Mouse (Mus musculus) ES-E14 (cell line): Measurements from ENCODE around the gene Cacng2. TPM values are rescaled to one million over a fixed set of nuclear protein-coding genes. Genes with fewer than 3 reads are reported as not detected.

Source experiments
- DNase-seq: peaks from one replicate; pipeline ENCODE4 v3.0.0-alpha.2; 2013; ENCODE audit warnings: low read depth, low spot score
- H3K27ac ChIP-seq: 2 replicates; pipeline ENCODE4 v1.5.1; 2012; ENCODE audit warnings: low read depth, mild to moderate bottlenecking, low read length, moderate library complexity, mixed read lengths; ENCODE audit not compliant: poor library complexity, insufficient read depth, severe bottlenecking
- H3K36me3 ChIP-seq: 2 replicates; pipeline ENCODE4 v1.6.1; 2012; ENCODE audit warnings: mild to moderate bottlenecking, low read length, moderate library complexity, mixed read lengths; ENCODE audit not compliant: control insufficient read depth, poor library complexity, insufficient read depth, severe bottlenecking
- H3K4me1 ChIP-seq, 2 experiments: fragments of 150-350 bp in 1 of 2; sonication (generic) in 1 of 2; 2 replicates each; pipeline ENCODE4 v1.6.1; 2012; ENCODE audit warnings: low read length in 2 of 2, mild to moderate bottlenecking in 1 of 2, mixed read lengths in 1 of 2; ENCODE audit not compliant: control insufficient read depth in 2 of 2, insufficient read depth in 2 of 2, poor library complexity in 1 of 2
- H3K4me3 ChIP-seq, 2 experiments: fragments of 150-350 bp in 1 of 2; sonication (generic) in 1 of 2; 2 replicates each; pipeline ENCODE4 v1.5.1; 2012; ENCODE audit warnings: low read length in 2 of 2, low read depth in 1 of 2, mild to moderate bottlenecking in 1 of 2, mixed read lengths in 1 of 2; ENCODE audit not compliant: insufficient read depth in 1 of 2, poor library complexity in 1 of 2, severe bottlenecking in 1 of 2
- H3K9ac ChIP-seq: 2 replicates; pipeline ENCODE4 v1.6.1; 2012; ENCODE audit warnings: low read depth, mild to moderate bottlenecking, low read length, mixed read lengths; ENCODE audit not compliant: poor library complexity, insufficient read depth, severe bottlenecking
- H3K9me3 ChIP-seq: fragments of 150-350 bp; sonication (generic); 2 replicates; pipeline ENCODE4 v1.6.1; 2012; ENCODE audit warnings: low read depth, mild to moderate bottlenecking, low read length; ENCODE audit not compliant: control insufficient read depth, insufficient read depth
- CHD2 ChIP-seq: IDR thresholded peaks from 2 replicates; pipeline ENCODE4 v1.6.1; 2014; ENCODE audit warnings: mild to moderate bottlenecking, low read depth, low read length, inconsistent platforms
- HCFC1 ChIP-seq: IDR thresholded peaks from 2 replicates; pipeline ENCODE4 v1.6.1; 2012; ENCODE audit warnings: low read length, inconsistent platforms, borderline replicate concordance; ENCODE audit not compliant: insufficient read depth
- MAFK ChIP-seq: IDR thresholded peaks from 2 replicates; pipeline ENCODE4 v1.6.1; 2014; ENCODE audit warnings: mild to moderate bottlenecking, low read depth, low read length, inconsistent platforms; ENCODE audit not compliant: insufficient read depth
- ZC3H11A ChIP-seq: IDR thresholded peaks from 2 replicates; pipeline ENCODE4 v1.6.1; 2012; ENCODE audit warnings: low read depth, mild to moderate bottlenecking, inconsistent platforms, low read length, borderline replicate concordance
- ZNF384 ChIP-seq: IDR thresholded peaks from 2 replicates; pipeline ENCODE4 v1.6.1; 2012; ENCODE audit warnings: low read depth, low read length, inconsistent platforms
- in situ Hi-C, 2 experiments: fragments of 600-800 bp; cut with MboI; formaldehyde crosslinking; loops; one replicate each; pipeline ENCODE4 v1.15.1; 2025; ENCODE audit warnings: low sequenced_read_pairs in 2 of 2, inconsistent platforms in 1 of 2; ENCODE audit not compliant: unreplicated experiment in 2 of 2
- total RNA-seq: library from RNA; depleted of rRNA; stranded (reverse); fragments of 300-350 nt; gene quantifications from 2 replicates; pipeline ENCODE4 v1.2.3, GENCODE M21; 2012

The Cacng2 gene
- total RNA-seq, 1 experiment = not detected

DNA sequence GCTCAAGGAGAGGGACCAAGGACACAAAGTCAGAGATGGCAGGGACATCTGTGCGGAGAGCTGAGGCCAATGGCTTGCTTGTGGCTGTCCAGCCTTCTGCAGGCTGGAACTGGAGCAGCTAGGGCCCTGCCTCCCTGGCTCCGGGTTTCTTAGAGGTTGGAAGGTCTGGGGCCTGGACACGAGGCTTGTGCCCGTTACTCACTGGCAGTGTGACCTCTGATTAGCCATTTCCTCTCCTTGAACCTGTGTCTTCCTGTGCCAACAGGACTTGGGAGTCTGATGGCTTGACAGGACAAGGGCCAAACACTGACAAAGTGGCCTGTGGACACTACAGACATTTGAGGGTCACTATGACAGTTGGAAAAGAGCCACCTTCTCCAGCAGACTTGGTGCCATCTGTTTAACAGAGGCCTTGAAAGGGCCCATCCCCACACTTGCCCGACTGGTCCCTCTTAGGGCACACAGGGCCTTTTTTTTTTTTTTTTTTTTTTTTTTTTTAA lies 138.6 kb downstream of the Cacng2 start:
- in situ Hi-C loops = no loop called here
- no peak for DNase-seq
- H3K4me3 ChIP-seq = no peak overlapping the region
- TF ChIP-seq ZC3H11A (no peak), MAFK (no peak), CHD2 (no peak), ZNF384 (no peak), HCFC1 (no peak)
- H3K9me3 ChIP-seq = no peaks in the 10 kb centered on the region
- H3K9ac ChIP-seq = no peak overlapping the region
- no peaks in the 10 kb centered on the region for H3K4me1 ChIP-seq
- H3K27ac ChIP-seq = no peak overlapping the region
- no peaks in the 10 kb centered on the region for H3K36me3 ChIP-seq

GRCm38 (mm10) chr15:77979427-77979865 lies 140.4 kb downstream of the Cacng2 start:
- no peak overlapping the region for H3K27ac ChIP-seq
- H3K9me3 ChIP-seq = no peaks in the 10 kb centered on the region
- DNase-seq = no peak
- H3K4me3 ChIP-seq = no peak overlapping the region
- TF ChIP-seq HCFC1 = no peak
- no peak for TF ChIP-seq ZNF384
- TF ChIP-seq MAFK = no peak
- no peak for TF ChIP-seq ZC3H11A
- no peak for TF ChIP-seq CHD2
- no peaks in the 10 kb centered on the region for H3K4me1 ChIP-seq
- in situ Hi-C loops = no loop called here
- H3K9ac ChIP-seq = no peak overlapping the region
- H3K36me3 ChIP-seq = no peaks in the 10 kb centered on the region

DNA sequence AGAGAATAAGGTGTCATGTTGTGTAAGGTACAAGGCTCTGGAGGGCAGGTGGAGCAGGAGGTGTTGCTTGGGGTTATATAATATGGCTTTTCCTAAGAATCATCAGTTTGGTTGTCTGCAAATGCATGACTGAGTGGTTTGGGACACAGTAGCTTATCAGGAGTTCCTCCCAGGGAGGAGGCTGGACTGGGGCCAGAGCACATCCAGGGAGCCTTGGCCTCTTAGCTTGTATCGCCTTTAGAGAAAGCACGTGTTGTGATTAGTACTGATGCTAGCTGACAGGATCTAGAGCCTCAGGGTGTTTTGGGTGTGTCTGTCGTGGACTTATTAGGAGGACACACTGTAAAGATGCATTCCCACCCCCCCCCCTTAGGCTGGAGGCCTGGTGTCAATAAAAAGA lies 142.2 kb downstream of the Cacng2 start:
- in situ Hi-C loops = no loop called here
- DNase-seq = no peak
- no peak for TF ChIP-seq MAFK
- TF ChIP-seq CHD2 = no peak
- no peak for TF ChIP-seq ZNF384
- TF ChIP-seq HCFC1 = no peak
- no peak for TF ChIP-seq ZC3H11A

GRCm38 (mm10) chr15:77974165-77974841 lies 145.5 kb downstream of the Cacng2 start:
- TF ChIP-seq MAFK = no peak
- TF ChIP-seq ZC3H11A = no peak
- TF ChIP-seq HCFC1 = no peak
- no peak for TF ChIP-seq CHD2
- no peak for TF ChIP-seq ZNF384
- DNase-seq = no peak
- Histone ChIP-seq H3K27ac (no peak overlapping the region), H3K4me1 (peaks cover 2% of the 10 kb centered on the region in 2 experiments; a peak in 2 of 4 replicates), H3K9ac (no peak overlapping the region), H3K4me3 (no peak overlapping the region), H3K9me3 (no peaks in the 10 kb centered on the region), H3K36me3 (no peaks in the 10 kb centered on the region)
- in situ Hi-C loops = no loop called here

More for the DNA sequence above, 142.2 kb downstream of the Cacng2 start:
- Histone ChIP-seq H3K9ac (no peak overlapping the region), H3K4me3 (no peak overlapping the region), H3K4me1 (no peaks in the 10 kb centered on the region), H3K27ac (no peak overlapping the region), H3K36me3 (no peaks in the 10 kb centered on the region), H3K9me3 (no peaks in the 10 kb centered on the region)
